17 mouse cellular contexts compared by ENCODE assay signal in the genomic region with DNA sequence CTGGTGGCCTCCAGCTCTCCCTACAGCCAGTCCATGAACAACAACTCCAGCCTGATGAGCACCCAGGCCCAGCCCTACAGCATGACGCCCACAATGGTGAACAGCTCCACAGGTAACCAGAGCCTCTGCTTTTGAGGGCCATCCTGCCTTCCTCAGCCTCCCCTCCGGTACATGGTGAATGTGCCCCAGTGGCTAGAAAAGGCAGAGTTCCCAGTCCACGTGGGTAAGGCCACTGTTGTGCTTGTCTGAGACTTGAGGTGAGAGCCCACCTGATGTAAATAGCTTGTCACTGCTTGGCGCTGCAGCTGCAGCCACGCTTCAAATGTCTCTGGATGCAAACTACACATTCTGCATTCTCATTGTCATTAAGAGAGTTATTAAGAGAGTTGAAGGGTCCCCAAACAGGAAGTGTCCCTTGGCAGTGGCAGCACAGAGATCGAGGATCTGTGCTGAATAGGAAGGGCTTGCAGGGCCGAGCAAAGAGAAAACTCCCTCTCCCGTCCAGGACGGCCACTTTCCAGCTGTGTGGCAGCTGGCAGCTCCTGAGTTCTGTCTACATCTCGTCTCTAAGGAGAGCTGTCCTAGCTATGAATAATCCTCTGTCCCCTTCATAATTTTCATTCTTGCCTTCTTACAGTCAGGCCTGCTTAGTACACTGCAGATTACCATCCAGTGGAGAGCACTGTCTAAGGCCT.
"Had no signal": no experiment of that assay in that cellular context is flagged by ENCODE, and none has a peak within 500 bp of the region (broad histone marks: within the 10 kb centered on the region; RNA-seq: fewer than 3 reads in every experiment).

No protein-coding gene starts in this region.

- H3K4me1 ChIP-seq: midbrain, embryonic 10.5 days; neural tube, embryonic 12.5 days had no signal

- H3K9me3 ChIP-seq: limb, embryonic 12.5 days; limb, embryonic 15.5 days; megakaryocyte, embryonic 14.5 days; midbrain, embryonic 10.5 days; neural tube, embryonic 12.5 days had no signal

- H3K4me2 ChIP-seq: limb, embryonic 12.5 days; limb, embryonic 15.5 days; liver, embryonic 11.5 days; neural tube, embryonic 12.5 days had no signal

- H3K9ac ChIP-seq: limb, embryonic 12.5 days; limb, embryonic 15.5 days; liver, embryonic 14.5 days; liver, postnatal 0 days; neural tube, embryonic 12.5 days had no signal

- H3K27me3 ChIP-seq: limb, embryonic 12.5 days; limb, embryonic 15.5 days; megakaryocyte, embryonic 14.5 days; neural tube, embryonic 12.5 days had no signal

- H3K4me3 ChIP-seq: limb, embryonic 12.5 days; limb, embryonic 15.5 days; megakaryocyte, embryonic 14.5 days; midbrain, embryonic 10.5 days; neural tube, embryonic 12.5 days had no signal

- H3K27ac ChIP-seq: limb, embryonic 12.5 days; limb, embryonic 15.5 days; liver, embryonic 14.5 days; midbrain, embryonic 10.5 days; neural tube, embryonic 12.5 days had no signal

- ATAC-seq: intestine, embryonic 16.5 days; liver, postnatal 0 days; lung, postnatal 0 days had no signal

- DNase-seq: kidney, adult 18-20 months; kidney, postnatal 14 days; left cerebral cortex, postnatal 4 days; liver, postnatal 0 days; lung, postnatal 36 days; midbrain, embryonic 14.5 days; thymus, adult 18-20 months; thymus, postnatal 36 days had no signal
